Mouse (Mus musculus): ENCODE data around the gene Ptger4. TPM values are rescaled to one million over a fixed set of nuclear protein-coding genes. Genes with fewer than 3 reads are reported as not detected.

Ptger4 gene
- polyA plus RNA-seq (2012; ENCODE audit: low replicate concordance): 17.8 and 26.5 TPM in 2 replicates

GRCm38 (mm10) chr15:5243959-5244905 lies at the start of gene Ptger4:
Ptger4 (minus strand) TSS chr15:5244187.

GRCm38 (mm10) chr15:5185366-5186292 lies 58.4 kb downstream of the Ptger4 start, which contains the start of gene Ttc33:
Ttc33 (plus strand) TSS chr15:5185525.

Other genes starting within 250 kb of the Ptger4 start
- gene C7, start 180.4 kb downstream of the Ptger4 start, polyA plus RNA-seq (2012; ENCODE audit: low replicate concordance): not detected in 2 replicates
- gene Card6, start 135.6 kb downstream of the Ptger4 start, polyA plus RNA-seq (2012; ENCODE audit: low replicate concordance): 5.4 and 10.6 TPM in 2 replicates
- 38.1 and 90.1 TPM in 2 replicates for gene Rpl37, start 127.5 kb downstream of the Ptger4 start, polyA plus RNA-seq (2012; ENCODE audit: low replicate concordance)
- 2.6 and 3.0 TPM in 2 replicates for gene Prkaa1, start 100.3 kb downstream of the Ptger4 start, polyA plus RNA-seq (2012; ENCODE audit: low replicate concordance)
- gene Ttc33, start 58.7 kb downstream of the Ptger4 start, polyA plus RNA-seq (2012; ENCODE audit: low replicate concordance): 2.5 and 32.9 TPM in 2 replicates